Mouse (Mus musculus) right cerebral cortex, postnatal 36 days (tissue): ENCODE measurements around the gene Pinlyp.

Source experiments
- DNase-seq, 2 experiments: peaks; one replicate each; pipeline ENCODE4 v3.0.0; 2022; ENCODE audit warnings: low spot score in 2 of 2, mixed read lengths in 1 of 2

Gene Pinlyp

DNA sequence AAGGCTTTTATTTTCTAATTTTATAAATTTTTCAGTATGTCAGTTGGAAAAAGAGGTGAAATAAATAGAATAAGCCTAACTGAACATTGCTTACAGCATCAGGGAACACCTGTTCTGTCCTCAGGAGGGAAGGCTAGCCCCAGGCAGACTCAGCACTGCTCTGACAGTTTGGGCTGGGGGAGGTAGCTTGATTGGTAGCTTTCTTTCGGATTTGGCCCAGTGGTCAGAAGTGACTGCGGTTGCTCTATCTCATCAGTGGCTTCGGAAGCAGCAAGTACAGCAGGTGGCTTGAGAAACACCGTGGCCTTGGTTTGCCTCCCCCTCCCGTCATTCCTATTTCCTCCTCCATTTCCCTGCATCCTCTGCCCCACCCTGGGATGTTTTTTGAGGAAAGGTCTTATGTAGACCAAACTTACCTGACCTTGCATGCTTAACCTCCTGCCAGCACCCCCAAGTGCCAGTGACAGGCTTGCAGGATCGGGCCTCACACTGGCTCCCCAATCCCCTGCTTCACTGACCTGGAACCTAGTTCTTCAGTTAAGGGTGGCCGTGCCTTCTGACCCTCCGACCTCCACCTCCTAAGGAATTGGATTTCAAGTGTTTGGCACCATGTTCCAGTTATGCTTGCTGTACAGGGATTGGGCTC, 17.4 kb upstream of the Pinlyp start:
- DNase-seq = no peak

DNA sequence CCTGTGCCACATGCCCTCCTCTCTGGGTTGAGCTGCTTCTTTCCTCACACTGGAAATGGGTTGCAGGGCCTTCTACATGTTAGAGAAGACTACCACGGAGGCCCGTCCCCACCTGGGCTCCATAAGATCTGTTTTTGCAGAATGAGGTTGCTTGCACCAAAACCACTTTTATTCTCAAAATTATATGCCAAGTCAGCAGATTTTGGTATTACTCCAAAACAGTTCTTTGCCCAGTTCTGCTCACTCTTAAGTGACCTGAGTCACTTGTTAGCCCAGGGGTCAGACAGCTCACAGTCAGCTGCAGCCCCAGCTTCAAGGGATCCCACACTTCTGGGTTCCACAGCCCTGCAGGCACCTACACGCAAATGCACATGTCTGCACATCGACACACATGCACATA, 15.5 kb upstream of the Pinlyp start:
- no peak for DNase-seq

DNA sequence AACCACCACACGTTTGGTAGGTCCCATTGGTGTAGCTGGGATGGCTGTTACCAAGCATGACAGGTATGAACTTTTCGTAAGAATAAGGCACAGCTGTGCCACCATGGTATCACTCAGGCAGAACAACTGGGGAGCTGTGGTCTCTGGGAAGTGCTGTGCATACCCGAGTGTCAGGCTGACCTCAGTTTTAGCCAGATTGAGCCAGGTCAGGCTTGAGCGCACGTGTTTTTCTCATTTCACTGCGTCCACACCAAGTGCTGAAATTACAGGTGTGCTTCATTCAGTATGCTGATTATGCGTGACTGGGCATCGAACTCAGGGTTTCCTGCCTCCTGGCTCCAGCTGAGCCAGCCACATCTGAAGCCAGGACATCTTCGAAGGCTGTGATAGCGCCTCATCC, 9.9 kb upstream of the Pinlyp start:
- DNase-seq = no peak

DNA sequence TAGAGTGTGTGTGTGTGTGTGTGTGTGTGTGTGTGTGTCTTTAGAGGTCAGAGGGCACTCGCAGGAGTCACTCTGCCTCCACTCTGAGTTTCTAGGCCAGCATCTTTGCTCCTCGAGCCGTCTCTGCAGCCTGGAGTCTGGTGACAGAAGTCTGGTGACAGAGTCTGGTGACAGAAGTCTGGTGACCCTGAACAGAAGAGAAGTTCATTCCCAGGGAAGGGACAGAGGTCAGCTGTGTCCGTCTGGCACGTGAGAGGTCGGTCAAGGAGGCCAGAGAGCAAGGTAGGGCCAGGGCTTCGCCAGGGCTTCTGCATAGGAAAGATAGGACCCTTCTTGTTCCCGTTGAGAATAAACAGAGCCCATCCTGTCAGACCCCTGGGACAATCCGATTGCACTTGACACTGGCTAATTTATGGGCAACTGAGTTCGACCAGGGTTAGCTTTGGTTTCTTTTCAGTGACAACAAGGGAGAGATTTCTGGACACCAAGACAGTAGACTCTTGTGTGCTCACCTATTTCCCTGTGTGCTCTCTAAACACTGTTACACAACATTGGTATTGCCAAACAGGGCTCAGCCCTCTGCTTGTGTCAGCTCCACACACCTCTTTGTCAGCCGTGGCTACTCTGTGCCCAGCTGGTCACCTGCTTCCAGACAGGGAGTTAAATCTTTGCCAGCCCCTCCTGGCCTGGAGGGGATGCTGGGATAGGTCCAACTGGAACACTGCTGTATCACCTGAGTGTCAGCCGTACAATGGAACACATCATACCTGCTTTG, 6.3 kb upstream of the Pinlyp start:
- DNase-seq = no peak

DNA sequence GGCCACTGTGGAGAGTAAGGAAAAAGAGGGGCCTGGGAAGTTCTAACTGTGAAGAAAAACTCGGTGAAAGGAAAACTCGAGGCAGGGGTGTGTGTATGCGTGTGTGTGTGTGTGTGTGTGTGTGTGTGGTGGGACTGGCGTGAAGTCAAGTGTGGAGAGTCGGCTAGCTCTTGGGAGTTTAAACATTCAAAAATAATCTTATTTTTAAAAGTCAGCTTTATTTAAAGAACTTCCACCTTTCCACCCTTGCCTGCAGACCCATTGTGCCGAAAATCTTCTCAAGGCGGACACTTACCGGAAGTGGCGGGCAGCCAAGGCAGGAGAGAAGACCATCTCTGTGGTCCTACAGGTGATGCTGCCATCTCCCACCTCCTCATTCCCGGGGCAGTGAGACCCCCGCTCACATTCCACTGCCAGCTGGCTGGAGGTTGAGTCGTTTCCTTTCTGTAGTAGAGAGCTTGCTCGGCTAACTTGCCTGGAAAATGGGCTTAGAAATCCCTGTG, 1.7 kb upstream of the Pinlyp start:
- DNase-seq = no peak

DNA sequence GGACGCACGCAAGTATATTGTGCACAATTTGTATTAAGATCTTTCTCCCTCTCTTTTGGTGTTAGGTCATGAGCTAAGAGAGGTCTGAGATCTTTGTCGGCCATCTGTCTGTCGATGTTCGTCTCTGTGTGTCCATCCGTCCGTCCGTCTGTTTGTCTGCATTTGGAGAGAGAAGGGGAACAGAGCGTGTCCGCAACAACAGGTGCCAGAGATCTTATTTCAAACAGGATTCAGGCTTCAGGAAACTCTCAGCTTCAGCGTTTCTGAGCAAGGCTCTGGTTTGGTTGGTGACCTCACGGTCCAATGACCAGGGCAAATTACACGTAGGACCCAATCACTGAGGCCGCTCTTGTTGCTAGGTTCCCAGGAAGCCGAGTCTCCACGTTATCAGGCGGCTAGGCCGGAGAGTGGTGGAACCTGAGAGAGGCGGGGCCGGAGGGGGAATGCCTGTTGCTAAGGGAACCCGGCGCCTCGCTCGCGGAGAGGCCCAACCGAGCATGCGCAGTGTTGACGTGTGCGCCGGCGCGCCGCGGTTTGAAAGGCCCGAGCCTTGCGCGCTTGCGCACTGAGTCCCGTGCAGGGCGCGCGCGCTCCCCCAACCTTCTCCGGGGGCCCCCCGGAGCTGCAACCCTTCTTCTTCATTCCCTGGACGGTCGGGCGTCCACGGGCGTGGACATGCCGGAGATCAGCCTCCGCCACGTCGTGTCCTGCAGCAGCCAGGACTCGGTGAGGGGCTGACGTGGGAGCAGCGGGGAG, 894 bp upstream of the Pinlyp start:
- peak; percentile 99 for DNase-seq

DNA sequence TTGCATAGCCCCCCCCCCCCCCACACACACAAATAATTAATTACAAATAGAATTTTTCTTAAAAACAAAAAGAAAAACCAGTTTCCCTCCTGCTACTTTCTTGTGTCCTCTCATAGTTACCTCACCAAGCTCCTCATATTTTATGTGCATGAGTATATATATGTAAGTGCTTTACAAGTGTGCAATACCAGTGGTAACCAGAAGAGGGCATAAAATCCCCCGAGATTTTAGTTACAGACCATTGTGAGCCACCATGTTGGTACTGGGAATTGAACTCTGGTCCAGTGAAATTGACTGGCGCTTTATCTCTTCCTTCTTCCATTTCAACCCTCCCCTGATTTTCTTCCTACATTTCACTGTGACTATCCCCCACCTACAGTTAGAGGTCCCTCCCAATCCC, 1.4 kb downstream of the Pinlyp start:
- DNase-seq = no peak

DNA sequence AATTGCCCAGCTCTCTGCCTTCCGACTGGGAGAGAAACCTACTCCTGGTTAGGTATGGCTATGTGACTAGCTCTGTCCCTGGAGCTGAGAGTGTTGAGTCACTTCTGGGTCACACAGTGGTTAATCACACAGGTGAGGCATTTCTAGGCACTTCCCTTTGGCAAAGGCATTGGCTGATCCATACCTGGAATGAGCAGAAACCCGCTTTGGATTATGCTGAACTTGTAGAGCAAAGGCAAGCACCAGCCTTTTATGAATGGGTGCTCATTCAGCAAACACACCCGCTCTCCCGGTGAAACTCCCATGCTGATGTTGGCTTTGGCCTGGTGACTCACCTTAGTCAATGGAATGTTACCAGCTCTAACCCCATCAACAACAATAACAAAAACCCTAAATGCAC, 6.2 kb downstream of the Pinlyp start:
- DNase-seq = no peak

DNA sequence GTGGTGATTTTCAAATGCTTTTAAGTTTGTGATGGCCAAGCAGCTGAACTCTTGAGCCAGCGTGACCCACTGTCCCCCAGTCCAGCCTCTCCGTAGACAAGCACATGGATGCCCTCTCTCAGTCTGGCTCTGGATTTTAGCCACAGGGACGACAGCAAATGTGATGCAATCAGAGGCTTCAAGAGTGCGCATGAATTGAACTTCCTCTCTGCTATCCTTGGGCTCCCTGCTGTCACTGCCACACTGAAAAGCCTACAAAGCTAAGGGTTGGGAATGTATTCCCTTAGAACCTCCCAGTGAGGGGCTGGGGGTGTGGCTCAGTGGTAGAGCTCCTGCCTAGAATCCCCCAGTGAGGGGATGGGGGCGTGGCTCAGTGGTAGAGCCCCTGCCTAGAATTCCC, 7.2 kb downstream of the Pinlyp start:
- no peak for DNase-seq

DNA sequence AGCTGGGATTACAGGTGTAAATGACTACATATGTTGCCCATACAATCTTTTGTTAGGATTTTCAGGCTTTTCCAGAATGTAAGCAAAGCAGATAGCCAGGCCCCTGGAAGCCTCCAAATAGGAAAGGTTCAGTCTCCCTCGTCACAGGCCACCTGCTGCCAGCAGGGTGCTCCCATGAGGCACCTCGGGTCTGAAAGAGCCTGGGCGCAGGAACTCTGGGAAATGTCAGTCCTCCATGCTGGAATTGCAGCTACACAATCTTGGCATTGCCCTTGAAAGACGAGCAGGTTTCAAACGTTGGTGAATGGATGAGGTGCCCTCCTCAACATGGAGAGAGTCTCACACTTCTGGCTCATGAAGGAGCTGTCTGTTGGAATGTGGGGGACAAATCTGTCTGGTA, 7.8 kb downstream of the Pinlyp start:
- DNase-seq = no peak

DNA sequence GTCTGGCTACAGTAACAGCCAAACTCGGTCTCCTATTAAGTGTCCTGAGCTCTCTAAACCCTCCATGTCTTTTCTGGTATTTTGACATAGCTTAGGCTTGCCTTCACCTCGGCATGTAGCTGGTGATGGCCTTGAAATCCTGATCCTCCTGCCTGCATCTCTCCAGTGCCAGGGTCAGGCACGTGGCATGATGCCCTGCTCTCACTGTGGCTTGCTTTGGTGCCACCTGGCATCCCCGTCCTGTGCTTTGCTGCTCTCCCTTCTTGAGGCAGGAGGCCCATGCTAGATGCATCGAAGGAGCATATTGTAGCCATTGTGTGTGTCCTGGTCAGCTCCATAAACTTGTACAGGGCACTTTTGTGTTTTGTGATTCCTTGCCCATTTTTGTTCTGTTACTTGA, 8.3 kb downstream of the Pinlyp start:
- DNase-seq = no peak

DNA sequence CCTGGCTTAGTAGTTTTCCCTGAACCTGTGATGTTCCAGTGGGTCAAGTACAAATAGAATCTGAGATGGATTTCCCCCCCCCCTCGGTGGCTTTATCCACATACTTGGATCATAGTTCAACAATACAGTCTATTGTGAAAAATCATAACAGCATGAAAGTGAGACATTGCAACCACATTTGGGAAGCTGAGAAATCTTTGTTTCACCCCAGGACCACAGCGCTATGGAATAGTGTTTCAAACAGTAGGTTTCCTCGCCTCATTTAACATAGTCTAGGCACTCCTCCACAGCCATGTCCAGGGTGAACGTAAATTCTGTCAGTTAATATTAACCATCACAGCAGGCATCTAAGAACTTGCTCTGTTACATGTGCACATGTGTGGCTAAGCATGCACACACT, 8.8 kb downstream of the Pinlyp start:
- DNase-seq = no peak

DNA sequence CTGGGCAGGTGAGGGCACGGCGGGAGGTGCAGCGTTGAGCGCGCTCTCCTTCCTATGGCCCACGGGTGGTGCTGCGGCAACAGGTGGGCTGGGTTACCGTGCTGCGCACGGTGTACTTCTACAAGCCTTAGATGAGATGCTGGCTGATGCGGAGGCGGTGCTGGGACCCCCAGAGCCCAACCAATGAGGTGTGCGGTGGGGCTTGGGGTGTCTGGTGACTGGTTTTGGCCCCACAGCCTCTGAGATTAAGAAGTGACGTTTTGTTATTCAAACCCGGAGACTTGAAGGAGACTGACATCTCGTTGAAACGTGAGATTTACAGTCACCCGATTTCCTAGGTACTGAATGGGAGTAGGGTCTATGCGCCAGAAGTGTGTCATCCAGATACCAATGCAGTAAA, 11.6 kb downstream of the Pinlyp start:
- no peak for DNase-seq

DNA sequence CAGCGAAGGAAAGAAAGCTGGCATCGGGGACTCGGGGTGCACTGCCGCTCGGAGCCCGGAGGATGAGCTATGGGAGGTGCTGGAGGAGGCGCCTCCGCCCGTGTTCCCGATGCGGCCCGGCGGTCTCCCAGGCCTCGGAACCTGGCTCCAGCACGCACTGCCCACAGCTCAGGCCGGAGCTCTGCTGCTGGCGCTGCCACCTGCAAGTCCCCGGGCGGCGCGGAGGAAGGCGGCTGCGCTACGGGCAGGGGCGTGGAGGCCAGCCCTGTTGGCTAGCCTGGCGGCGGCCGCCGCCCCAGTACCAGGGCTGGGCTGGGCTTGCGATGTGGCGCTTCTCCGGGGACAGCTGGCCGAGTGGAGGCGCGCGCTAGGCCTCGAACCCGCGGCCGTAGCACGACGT, 12.1 kb downstream of the Pinlyp start:
- DNase-seq = no peak

DNA sequence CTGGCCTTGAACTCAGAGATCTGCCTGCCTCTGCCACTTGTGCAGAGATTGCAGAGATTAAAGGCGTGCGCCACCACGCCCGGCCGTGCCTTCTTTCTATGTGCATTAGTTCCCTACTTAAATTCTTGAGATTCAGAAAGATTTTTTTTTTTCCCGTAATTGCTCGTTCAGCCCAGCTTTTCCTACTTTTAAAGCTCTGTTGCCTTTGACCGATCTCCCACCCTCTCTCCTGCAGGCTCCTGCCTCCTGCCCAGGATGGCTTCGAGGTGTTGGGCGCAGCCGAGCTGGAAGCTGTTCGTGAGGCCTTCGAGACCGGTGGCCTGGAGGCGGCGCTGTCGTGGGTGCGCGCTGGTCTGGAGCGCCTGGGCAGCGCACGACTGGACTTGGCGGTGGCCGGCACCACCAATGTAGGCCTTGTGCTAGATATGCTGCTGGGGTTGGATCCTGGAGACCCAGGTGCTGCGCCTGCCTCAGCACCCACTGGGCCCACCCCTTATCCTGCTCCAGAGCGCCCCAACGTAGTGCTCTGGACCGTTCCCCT, 12.8 kb downstream of the Pinlyp start:
- no peak for DNase-seq

DNA sequence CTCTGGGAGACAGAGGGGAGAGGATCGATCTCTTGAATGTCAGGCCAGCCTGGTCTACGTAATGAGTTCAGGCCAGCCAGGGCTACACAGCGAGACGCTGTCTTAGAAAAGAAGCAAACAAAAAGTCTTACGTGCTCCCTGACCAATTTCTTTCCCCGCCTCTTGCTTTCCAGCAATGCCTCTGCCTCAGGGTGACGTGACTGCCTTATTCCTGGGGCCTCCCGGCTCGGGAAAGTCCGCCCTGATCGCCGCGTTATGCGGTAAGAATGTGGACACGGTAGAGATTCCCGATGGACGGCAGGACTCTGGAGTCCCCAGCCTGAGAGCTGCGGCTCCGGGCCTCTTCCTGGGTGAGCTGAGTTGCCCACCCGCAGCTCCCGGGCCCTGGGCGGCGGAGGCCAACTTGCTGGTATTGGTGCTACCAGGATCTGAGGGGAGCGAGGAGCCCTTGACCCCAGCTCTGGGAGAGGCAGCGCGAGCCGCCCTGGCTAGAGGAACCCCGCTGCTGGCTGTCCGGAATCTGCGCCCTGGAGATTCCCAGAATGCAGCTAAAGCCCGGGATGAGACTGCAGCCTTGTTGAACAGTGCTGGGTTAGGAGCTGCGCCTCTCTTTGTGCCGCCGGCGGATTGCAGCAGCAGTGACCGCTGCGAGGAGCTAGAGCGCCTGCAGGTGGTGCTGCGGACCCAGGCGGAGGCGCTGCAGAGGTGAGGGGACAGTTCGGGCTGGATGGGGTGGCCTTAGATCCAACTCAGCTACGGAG, 14.5 kb downstream of the Pinlyp start:
- peak; percentile 71 to 73 for DNase-seq

DNA sequence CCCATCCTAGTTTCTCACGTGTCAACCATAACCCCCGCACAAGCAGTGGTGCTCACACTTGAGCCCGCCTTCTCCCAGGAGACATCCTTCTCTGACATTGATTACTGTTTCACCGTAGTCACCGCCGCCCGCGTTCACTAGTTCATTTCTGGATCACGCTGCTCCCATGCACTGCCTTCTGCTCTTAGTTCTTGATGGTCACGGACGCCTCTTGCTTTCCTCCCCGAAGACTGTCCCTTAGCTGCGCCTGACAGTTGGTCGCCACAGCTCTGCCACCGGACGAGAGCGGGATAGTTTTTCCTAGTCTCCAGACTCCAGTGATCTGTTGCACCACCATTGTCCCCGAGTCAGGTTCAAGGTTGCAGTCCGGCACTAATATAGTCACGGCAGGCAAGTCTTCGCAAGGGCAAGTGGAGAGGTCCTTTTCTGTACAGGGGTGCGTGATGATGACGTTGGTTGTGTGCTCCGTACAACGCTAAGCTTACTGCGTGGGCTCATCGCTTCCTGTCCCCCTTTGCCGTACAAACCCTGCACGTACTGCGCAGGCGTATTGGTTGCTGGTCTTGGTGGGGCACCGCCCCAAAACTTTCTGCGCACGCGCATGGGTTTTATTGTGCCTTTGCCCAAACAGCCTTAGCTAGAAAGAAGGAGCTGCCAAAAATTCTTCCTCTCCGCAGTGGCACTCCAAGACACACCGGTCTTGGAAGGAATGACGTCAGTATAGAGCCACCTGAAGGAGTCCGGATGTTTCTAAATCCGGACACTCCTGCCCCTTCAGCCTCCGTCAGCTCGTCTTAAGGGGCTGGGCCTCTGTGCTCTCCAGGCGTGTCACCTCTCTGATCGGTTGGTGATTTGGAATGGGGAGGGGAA, 15.6 kb downstream of the Pinlyp start, which contains the start of gene Irgq:
Irgq (plus strand) TSS at position 628 of the 870 bp plus-strand sequence.
- DNase-seq = peak; percentile 99

DNA sequence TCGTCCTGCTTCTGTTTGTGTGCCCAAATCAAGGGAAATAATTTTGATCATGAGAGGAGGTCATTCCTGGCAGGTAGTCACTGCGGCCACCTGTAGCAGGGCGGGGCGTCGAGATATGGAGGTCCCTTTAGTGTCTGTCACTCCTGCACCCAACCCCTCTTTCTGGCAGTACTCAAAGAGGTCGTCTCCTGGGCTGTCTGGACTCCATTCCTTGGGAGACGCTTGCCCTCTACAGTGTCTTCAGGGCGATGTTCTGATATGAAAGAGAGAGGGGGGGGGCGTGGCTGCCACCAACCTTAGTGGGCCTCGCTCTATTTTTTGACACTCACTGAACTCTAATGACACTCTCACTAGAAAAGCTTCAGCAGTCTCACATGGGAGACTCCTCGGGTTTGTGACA, 16.3 kb downstream of the Pinlyp start:
- DNase-seq = no peak

DNA sequence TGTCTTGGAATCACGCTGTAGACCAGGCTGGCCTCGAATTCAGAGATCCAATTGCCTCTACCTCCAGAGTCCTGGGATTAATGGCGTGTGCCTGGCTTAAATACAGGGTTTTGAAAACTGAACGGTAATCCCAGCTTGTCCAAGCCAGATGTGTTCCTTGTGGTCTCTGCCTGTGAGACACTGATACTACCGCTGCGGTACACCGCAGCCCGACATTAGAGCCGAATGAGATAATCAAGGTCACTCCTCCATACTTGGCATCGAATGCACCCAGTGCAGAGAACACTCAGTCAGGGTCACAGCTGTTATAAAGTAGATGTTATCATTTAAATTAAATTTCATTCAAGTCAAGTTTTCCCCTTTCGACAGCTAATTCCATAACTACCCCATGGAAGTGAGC, 17.1 kb downstream of the Pinlyp start:
- no peak for DNase-seq

DNA sequence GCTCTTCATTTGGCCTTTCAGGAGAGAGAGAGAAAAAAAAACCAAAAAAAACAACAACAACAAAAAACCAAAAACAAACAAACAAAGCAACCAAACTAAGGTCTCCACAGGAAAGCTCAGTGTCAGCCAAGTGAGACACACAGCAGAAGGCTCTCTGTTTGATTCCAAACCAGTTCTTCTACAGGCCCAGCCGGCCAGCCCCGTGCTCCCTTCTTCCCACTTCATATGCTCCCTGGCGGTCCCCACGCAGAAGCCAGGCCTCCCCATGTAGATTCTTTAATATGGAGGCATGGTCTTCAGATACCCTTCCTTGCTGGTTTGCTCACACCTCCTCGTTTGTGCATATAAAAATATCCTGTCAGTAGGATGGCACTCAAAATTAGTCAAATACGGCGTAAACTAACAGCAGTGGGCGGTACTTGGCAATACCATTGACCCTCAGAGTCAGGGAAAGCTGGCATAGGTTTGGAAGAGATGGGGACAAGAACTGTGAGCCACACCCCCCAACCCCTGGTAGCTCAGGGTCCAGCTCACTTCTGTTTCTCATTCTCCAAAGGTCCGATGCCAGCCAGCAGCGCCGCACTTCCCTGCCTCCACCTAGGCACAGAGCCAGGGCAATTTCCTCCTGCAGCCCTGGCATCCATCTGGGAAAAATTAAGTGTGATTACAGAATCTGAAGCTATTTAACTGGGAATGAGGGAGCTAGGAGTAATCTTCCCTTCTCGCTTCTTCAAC, 20.1 kb downstream of the Pinlyp start:
- no peak for DNase-seq
